Mouse (Mus musculus): ENCODE data around the gene Sdc1.

GRCm38 (mm10) chr12:8842725-8843124, 71.6 kb downstream of the Sdc1 start:
- TF ChIP-seq POLR2A (IDR thresholded peaks at IDR 0.05; ENCODE audit: insufficient read depth, low read depth, low read length) (no peak), CTCF (IDR thresholded peaks at IDR 0.05) (no peak), EP300 (IDR thresholded peaks at IDR 0.05; ENCODE audit: insufficient read depth, low read depth, low read length) (no peak)
